Mouse (Mus musculus) layer of hippocampus, postnatal 10 days (tissue): ENCODE measurements around the gene Pip4k2b. TPM values are rescaled to one million over a fixed set of nuclear protein-coding genes. Genes with fewer than 3 reads are reported as not detected.
"Not testable (repeated sequence)": the region's sequence is repeated elsewhere in the genome, so short reads cannot be mapped to it uniquely, and the experiment has no call there.

Experiments used
- DNase-seq, 2 experiments: peaks; one replicate each; pipeline ENCODE4 v3.0.0; 2021; ENCODE audit warnings: low spot score in 2 of 2
- long read RNA-seq: library from polyadenylated mRNA; stranded (forward); transcript quantifications from one replicate; pipeline ENCODE4 v2.0.0, GENCODE M21; 2023
- total RNA-seq, 2 experiments: library from RNA; stranded (reverse); gene quantifications; 2 replicates each; pipeline ENCODE4 v1.2.3; 2021

Gene Pip4k2b
- total RNA-seq, result 100 to 1,000 TPM; 121 to 138 TPM
- long read RNA-seq, partial matches to known transcripts, result 0 of 11 reads
- long read RNA-seq, other reads (novel, unspliced or antisense), result 11 of 11 reads

GRCm38 (mm10) chr11:97744063-97744717 lies at the start of gene Pip4k2b:
Gene Pip4k2b (minus strand): TSS chr11:97744704.
- no peak for DNase-seq

GRCm38 (mm10) chr11:97793165-97793564 lies 48.7 kb upstream of the Pip4k2b start:
- no peak for DNase-seq

- DNase-seq, result not testable (repeated sequence)
These were observed 46.4 kb upstream of the Pip4k2b start for GRCm38 (mm10) chr11:97790778-97791438.

GRCm38 (mm10) chr11:97789727-97790126 lies 45.2 kb upstream of the Pip4k2b start:
- no peak for DNase-seq

- DNase-seq, result no peak
These were observed 43.5 kb upstream of the Pip4k2b start for GRCm38 (mm10) chr11:97787961-97788360.

GRCm38 (mm10) chr11:97782564-97782895 lies 38.0 kb upstream of the Pip4k2b start:
- DNase-seq, result no peak

- peak; percentile 100 for DNase-seq
These were observed 37.5 kb upstream of the Pip4k2b start, which contains the start of gene Rpl23 for GRCm38 (mm10) chr11:97781832-97782563. Gene Rpl23 (minus strand): TSS chr11:97782437.

GRCm38 (mm10) chr11:97781478-97781831 lies 37.0 kb upstream of the Pip4k2b start:
- DNase-seq, result no peak

- no peak for DNase-seq
These were observed 35.6 kb upstream of the Pip4k2b start for GRCm38 (mm10) chr11:97779968-97780701.

- DNase-seq, result no peak
These were observed 34.4 kb upstream of the Pip4k2b start for GRCm38 (mm10) chr11:97778918-97779317.

- DNase-seq, result peak in 1 of 2 experiments; percentile 23
These were observed 32.6 kb upstream of the Pip4k2b start for GRCm38 (mm10) chr11:97777129-97777529.

GRCm38 (mm10) chr11:97776497-97777128 lies 32.1 kb upstream of the Pip4k2b start:
- DNase-seq, result no peak

- DNase-seq, result no peak
These were observed 31.4 kb upstream of the Pip4k2b start, which contains the start of gene 1700001P01Rik for GRCm38 (mm10) chr11:97775808-97776496. Gene 1700001P01Rik (minus strand): TSS chr11:97775918.

GRCm38 (mm10) chr11:97775186-97775585 lies 30.7 kb upstream of the Pip4k2b start:
- no peak for DNase-seq

GRCm38 (mm10) chr11:97771410-97771809 lies 26.9 kb upstream of the Pip4k2b start:
- DNase-seq, result no peak

- no peak for DNase-seq
These were observed 25.2 kb upstream of the Pip4k2b start for GRCm38 (mm10) chr11:97769704-97770103.

GRCm38 (mm10) chr11:97766154-97766881 lies 21.8 kb upstream of the Pip4k2b start, which contains the start of gene Cwc25:
Gene Cwc25 (minus strand): TSS chr11:97766556.
- peak; percentile 95 to 97 for DNase-seq

GRCm38 (mm10) chr11:97761638-97762037 lies 17.1 kb upstream of the Pip4k2b start:
- no peak for DNase-seq

GRCm38 (mm10) chr11:97758942-97759341 lies 14.4 kb upstream of the Pip4k2b start:
- DNase-seq, result no peak
